Mouse (Mus musculus) lung, adult 10 weeks (tissue): ENCODE data around the gene Stap2. TPM values are rescaled to one million over a fixed set of nuclear protein-coding genes. Genes with fewer than 3 reads are reported as not detected.

Experiments used
- polyA plus RNA-seq: library from polyadenylated mRNA; stranded (reverse); fragments of 350-450 nt; fragmentation: Illumina TruSeq; extraction: RNeasy Lipid Tissue Mini Kit (QIAGEN cat#74804); gene quantifications from one replicate; pipeline ENCODE4 v1.2.3, GENCODE M21; 2014; ENCODE audit warnings: low read depth, low replicate concordance; ENCODE audit not compliant: insufficient read depth

The Stap2 gene
- 24.8 TPM for polyA plus RNA-seq

DNA sequence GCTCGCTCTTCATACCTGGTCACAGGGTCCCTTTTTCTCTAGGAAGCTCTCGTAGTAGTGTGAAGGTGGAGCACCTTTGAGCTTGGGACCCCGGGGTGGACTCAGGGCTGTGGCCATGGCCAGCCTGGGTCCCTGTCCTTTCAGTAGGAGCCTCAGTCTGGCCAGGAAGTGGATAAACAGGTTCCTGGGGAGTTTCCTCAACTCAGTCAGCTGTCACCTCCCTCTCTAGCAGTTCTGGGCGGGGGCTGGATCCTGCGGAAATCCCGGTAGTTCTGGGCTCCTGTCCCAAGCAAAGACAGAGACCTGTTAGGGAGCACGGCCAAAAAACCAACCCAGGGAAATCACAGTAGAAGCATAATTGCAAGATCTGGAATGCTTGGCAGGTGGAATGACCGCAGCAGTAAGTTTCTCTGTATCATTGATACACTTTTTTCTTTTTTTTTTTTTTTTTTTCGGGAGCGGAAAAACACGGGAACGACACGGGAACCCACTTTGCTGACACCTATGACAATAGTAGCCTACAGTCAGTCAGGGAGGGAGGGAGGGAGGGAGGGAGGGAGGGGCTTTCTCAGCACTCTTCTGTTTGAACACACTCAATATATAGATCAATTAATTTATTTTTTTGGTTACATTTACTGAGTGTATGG lies at the start of gene Stap2, which contains the start of gene Mpnd:
Gene Stap2, minus strand, starts transcription at position 170 of the 647 bp plus-strand sequence.
Gene Mpnd, plus strand, starts transcription at position 297 of the 647 bp plus-strand sequence.

DNA sequence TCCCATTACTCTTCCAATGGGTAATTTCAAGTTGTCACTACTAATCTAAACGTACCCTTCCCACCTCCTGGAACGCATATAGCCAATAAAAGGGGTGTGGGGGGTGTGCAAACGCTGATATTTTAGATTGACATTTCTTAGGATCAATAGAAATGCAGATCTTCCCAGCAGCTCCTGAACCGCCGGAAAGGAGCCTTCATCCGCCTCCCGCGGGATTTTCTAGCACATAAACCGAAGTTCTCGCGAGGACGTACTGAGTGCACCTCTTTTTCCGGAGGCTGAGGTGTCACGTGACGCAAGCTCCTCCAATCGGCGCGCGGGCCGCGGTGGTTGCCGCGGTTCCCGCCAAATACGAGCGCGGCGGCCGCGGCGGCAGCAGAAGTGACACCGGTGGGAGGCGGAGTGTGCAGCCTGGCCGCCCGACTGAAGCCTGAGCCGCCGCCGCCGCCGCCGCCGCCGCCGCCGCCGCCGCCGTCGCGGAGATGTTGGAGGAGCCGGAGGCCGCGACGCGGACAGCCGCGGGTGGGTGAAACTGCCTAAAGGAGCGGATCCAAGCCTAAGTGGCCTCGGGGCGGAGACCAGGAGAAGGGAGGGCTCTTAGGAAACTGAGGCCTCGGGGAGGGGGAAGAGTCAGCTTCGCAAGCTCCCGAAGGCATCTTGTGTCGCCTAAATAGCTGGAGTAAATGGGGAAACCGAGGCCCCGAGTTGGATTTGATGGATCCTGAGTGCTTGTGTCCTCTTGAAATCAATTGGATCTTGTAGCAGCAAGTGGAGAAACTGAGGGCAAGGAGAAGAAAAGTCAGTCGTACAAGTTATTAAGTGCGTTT lies 34.9 kb upstream of the Stap2 start, which contains the start of gene Chaf1a:
Gene Chaf1a, plus strand, starts transcription at position 410 of the 827 bp plus-strand sequence.

GRCm38 (mm10) chr17:56036176-56036900 lies 31.0 kb upstream of the Stap2 start, which contains the start of gene Sh3gl1:
Sh3gl1 (minus strand) TSS chr17:56036635.

GRCm38 (mm10) chr17:55986030-55986961 lies 19.1 kb downstream of the Stap2 start, which contains the start of gene Fsd1:
Fsd1 (plus strand) TSS chr17:55986509.

DNA sequence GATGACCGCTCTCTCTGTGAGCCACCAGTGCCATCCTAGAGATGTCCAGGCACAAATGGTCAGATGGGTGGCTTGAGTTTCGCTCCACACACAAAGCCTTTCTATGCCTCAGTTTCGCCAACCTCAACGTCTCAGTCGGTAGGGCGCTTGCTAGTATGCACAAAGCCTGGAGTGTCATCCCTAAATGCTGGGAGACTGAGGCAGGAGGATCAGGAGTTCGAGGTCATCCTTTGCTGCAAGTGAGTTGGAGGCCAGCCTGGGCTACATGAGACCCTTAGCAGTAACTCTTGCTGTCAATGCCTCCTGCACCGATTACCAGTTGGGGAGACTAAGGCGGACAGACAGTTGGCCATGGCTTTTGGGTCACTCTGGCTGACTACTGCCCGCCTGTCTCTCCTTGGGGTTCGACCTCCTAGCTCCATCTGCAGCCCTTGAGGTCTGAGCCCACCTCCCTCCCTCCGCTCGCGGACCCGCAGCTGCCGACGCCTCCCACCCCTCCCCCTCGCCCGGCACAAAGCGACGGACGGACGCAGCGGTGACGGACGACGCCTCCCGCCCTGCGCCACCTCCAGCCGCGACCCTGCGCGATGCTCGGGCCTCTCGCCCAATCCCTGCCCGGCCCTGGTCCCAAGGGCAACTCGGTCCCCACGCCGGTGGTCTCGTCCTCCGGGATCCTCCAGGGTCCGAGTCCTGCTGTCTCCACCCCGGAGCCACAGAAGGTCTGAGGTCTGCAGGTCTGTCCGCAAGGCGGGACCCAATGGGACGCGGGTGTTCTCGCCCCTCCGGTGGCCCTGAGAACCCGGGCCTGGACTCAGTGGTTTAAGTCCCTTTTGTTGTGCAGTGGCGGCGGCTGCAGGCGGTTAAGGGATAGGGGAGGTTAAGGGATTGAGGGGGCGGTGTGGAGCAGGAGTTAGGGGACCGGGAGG lies 35.2 kb downstream of the Stap2 start, which contains the start of gene Shd:
Gene Shd, plus strand, starts transcription at position 502 of the 926 bp plus-strand sequence.

DNA sequence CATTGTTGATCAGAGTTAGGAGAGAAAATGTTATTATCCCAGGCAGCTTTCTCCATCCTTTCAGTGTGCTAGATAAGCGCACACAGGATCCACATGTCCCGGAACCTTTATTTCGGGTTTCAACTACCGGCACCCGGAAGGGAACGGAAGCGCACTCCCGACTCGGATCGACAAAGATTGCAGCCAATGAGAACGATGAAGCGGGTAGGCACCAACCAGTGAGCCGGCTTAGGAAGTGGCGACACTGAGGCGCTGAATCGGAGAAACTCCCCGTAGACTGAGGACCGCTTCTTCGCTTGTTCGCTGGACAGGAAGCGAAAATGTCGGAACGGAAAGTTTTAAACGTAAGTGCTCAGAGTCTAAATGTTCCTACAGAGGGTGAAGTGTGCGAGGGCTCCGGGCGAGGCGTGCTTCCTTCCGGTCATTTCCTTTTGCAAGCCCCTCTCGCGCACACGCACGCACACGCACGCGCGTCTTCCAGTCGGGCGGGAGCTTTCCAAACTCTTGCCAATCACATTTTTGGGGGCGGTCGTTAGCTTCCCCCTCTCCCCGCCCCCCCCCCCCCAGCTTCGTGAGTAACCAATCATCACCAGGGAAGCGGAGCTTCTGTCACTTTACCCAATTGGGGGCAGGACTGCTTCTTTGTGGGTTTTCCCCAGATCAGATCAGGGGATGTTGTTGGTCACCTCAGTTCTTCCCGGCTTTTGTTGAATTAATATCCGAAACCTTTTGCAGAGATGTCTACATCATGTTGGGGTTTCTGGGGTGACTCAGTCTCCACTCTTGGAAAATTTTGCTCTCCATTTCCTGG lies 46.3 kb downstream of the Stap2 start, which contains the start of gene Yju2:
Gene Yju2, plus strand, starts transcription at position 182 of the 811 bp plus-strand sequence.

DNA sequence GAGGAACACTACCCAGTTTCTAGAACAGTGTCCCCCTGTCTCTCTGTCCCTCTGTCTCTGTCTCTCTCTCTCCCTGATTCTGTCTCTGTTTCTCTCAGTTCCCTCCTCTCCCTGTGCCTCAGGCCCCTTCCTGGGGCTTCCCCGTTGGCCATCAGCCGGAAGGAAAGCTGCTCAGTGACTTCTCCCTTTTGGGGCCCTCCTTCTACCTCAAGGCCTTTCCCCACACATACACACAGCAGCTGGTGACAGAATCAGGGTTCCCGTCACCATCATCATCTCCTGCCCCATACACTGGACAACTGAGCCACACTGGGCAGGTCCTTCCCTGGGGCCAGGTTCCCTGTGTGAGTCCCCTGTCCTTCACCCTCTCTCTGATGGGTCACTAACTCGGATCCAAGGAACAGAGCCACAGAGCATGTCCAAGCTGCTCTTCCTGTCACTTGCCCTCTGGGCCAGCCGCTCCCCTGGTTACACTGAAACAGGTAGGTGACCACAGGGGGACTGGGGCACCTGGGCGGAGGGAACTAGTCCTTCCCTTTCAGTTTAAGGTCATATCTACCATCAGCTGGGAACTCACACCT lies 52.8 kb downstream of the Stap2 start, which contains the start of gene Ebi3:
Gene Ebi3, plus strand, starts transcription at position 194 of the 581 bp plus-strand sequence.

GRCm38 (mm10) chr17:55949400-55949799 lies 56.0 kb downstream of the Stap2 start, which contains the start of gene Zfp119b:
Zfp119b (minus strand) TSS chr17:55949500.

Other genes starting within 250 kb of the Stap2 start
- gene Zfp119a, start 126.7 kb downstream of the Stap2 start, polyA plus RNA-seq, result 4.2 TPM
- 10.6 TPM for gene Zfp959, start 113.5 kb downstream of the Stap2 start, polyA plus RNA-seq
- gene Zfp119b, start 56.1 kb downstream of the Stap2 start, polyA plus RNA-seq, result 6.3 TPM
- 3.7 TPM for gene Ebi3, start 52.9 kb downstream of the Stap2 start, polyA plus RNA-seq
- gene Yju2, start 46.5 kb downstream of the Stap2 start, polyA plus RNA-seq, result 11.8 TPM
- 0.27 TPM for gene Shd, start 35.1 kb downstream of the Stap2 start, polyA plus RNA-seq
- not detected for gene Fsd1, start 19.1 kb downstream of the Stap2 start, polyA plus RNA-seq
- gene Mpnd, start 127 bp upstream of the Stap2 start, polyA plus RNA-seq, result 46.4 TPM
- 29.8 TPM for gene Sh3gl1, start 31.1 kb upstream of the Stap2 start, polyA plus RNA-seq
- 1.4 TPM for gene Chaf1a, start 34.9 kb upstream of the Stap2 start, polyA plus RNA-seq
- 44.7 TPM for gene Ubxn6, start 69.4 kb upstream of the Stap2 start, polyA plus RNA-seq
- 35.9 TPM for gene Hdgfl2, start 74.0 kb upstream of the Stap2 start, polyA plus RNA-seq
- gene Plin4, start 104.2 kb upstream of the Stap2 start, polyA plus RNA-seq, result 8.1 TPM
- 2.9 TPM for gene Plin5, start 112.0 kb upstream of the Stap2 start, polyA plus RNA-seq
- gene Lrg1, start 116.4 kb upstream of the Stap2 start, polyA plus RNA-seq, result 77.3 TPM
- gene Sema6b, start 134.8 kb upstream of the Stap2 start, polyA plus RNA-seq, result 3.0 TPM
- gene Tnfaip8l1, start 156.9 kb upstream of the Stap2 start, polyA plus RNA-seq, result 1.7 TPM
- 53.7 TPM for gene Mydgf, start 178.3 kb upstream of the Stap2 start, polyA plus RNA-seq
- gene Dpp9, start 213.3 kb upstream of the Stap2 start, polyA plus RNA-seq, result 16.6 TPM